Mouse (Mus musculus) c-Kit-positive CD71-positive TER-119-negative erythroid progenitor cells, embryonic 14.5 days (primary cell): ENCODE data around the gene Serinc2.

Experiments used
- DNase-seq: peaks from one replicate; pipeline ENCODE4 v3.0.0-alpha.2; 2013; ENCODE audit warnings: low read depth

Gene Serinc2

GRCm38 (mm10) chr4:130279105-130279504, at the start of gene Serinc2:
Gene Serinc2 (minus strand): TSS chr4:130279205.
- DNase-seq = no peak

DNA sequence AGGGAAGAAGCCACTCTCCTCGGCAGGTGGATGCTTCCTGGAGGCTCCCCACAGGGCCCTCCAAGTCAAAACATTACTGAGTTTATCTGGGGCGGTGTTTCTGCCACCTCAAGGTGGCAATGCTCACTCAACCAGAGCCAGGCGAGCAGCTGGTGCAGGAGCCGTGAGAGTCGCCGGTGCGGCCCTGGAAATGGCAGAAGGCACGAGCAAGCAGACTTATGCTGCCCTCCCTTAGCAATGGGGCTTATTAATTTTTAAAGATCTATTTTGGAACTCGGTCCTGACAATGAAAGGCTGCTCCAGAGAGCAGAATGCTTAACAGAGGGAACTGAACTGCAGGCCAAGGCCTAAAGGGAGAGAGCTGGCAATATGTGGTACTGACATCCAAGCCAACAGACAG, 48.4 kb upstream of the Serinc2 start:
- DNase-seq = no peak

- DNase-seq = no peak
These were observed 46.4 kb upstream of the Serinc2 start for GRCm38 (mm10) chr4:130325446-130325845.

DNA sequence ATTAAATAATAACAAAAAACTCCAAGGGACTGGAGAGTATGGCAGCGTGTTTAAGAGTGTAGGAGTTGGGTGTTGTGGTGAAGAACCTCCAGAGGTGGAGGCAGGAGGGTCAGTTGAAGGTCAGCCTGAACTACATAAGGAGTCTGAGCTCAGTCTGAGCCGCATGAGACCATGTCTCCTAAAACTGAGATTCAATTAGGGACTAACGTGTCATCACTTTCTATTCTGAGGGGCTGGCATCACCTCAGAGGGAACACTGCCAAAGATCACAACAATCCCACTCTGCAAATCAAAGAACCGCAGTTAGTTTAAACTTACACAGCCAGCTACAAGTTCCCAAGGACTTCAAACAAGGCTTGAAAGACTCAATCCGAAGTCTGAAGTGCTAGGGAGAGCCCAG, 44.6 kb upstream of the Serinc2 start:
- no peak for DNase-seq

GRCm38 (mm10) chr4:130323165-130323564, 44.2 kb upstream of the Serinc2 start:
- DNase-seq = no peak

GRCm38 (mm10) chr4:130322567-130322966, 43.6 kb upstream of the Serinc2 start:
- DNase-seq = no peak

DNA sequence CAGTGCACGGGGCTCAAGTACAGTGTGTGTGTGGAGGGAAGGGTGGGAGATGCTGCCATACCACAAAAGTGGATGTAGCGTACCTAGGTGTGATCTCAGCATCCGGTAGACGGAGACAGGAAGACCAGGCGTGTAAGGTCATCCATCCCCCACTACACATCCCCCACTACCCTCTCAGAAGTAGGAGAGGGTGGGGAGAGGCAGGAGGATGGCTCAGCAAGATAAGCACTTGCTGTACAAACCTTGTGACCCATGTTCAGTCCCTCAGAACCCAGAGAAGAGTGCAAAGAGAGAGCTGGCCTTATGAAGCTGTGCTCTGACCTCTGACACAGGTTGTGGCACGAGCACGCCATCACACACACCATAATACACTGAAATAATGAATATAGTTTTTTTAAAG, 42.6 kb upstream of the Serinc2 start:
- no peak for DNase-seq

DNA sequence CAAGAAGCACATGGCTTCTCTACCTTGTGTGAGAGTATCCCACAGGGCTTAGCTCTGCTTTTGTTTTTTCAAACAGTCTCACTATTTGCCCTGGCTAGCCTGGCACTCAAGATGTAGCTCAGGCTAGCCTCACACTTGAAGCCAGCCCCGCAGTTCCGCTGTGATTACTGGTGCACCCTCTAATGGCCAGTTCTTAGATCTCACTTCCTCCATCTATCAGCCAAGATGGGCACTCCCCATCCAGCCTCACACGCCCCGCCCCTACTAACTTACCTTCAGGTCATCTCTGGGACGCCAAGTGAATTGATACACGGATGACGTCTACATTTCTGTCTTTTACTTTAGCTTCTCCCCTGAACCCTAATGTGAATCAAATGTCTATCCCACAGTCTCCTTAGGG, 40.6 kb upstream of the Serinc2 start:
- no peak for DNase-seq

DNA sequence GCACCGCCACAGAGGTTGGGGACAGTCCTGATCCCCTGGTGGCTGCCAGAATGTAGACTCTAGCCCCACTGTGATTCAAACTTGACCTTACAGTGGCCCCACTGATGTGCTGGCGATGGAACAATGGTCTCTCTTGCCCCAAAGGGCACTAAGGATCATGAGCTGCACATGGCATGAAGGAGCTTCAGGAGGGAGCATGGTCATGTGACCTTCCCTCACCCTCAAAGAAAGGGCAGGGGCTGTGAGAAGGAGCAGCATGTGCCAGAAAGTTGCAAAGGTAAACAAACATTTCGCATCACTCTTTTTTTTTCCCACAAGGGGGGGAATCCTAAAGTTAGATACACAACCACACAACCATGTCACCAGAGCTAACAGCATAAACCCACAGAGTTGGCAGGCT, 39.1 kb upstream of the Serinc2 start:
- DNase-seq = no peak

DNA sequence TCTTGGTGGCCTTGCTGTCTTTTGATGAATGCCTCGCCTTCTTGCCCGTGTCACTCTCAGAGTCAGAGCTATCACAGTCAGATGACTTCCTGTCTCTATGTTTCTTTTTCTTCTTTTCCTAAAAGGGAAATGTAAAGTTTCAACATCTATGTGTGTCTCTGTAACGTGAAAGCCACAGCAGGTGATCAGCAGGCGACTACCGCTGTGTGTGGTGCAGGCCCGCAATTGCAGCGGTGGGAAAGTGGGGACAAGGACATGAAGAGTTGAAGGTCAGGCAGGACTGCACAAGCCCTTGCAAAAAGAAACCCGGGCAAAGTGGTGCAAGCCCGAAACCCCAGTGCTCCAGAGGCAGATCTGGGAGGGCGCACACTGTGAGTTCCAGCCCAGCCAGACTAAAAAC, 37.7 kb upstream of the Serinc2 start:
- DNase-seq = no peak

GRCm38 (mm10) chr4:130315771-130316527, 36.9 kb upstream of the Serinc2 start:
- DNase-seq = no peak

- DNase-seq = no peak
These were observed 34.5 kb upstream of the Serinc2 start for GRCm38 (mm10) chr4:130313552-130313951.

GRCm38 (mm10) chr4:130312526-130312925, 33.5 kb upstream of the Serinc2 start:
- DNase-seq = no peak

GRCm38 (mm10) chr4:130309254-130309653, 30.2 kb upstream of the Serinc2 start:
- DNase-seq = no peak

GRCm38 (mm10) chr4:130308231-130309081, 29.5 kb upstream of the Serinc2 start, which contains the start of the genes Fabp3 and Gm10570:
Gene Fabp3 (plus strand): TSS chr4:130308595.
Gene Gm10570 (minus strand): TSS chr4:130308674.
- DNase-seq = no peak

DNA sequence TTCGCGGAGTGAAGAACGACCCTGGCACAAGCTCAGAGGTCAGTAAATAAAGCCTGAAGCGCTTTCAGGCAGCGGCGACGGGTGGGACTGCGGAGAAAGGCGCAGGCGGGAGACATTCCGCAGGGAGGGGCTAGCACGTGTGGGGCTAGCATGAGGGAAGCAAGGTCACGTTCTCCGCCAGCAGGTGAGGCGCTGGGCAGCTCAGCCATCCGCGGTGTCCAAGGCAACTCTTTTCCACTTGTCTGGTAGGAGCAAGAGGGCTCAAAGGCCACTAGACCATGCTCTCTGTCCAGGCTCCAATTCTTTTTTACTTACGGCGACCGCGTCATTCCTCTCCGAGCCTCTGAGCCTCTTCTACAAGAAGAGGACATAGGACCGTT, 28.8 kb upstream of the Serinc2 start:
- no peak for DNase-seq

GRCm38 (mm10) chr4:130306796-130307630, 28.0 kb upstream of the Serinc2 start:
- DNase-seq = no peak

DNA sequence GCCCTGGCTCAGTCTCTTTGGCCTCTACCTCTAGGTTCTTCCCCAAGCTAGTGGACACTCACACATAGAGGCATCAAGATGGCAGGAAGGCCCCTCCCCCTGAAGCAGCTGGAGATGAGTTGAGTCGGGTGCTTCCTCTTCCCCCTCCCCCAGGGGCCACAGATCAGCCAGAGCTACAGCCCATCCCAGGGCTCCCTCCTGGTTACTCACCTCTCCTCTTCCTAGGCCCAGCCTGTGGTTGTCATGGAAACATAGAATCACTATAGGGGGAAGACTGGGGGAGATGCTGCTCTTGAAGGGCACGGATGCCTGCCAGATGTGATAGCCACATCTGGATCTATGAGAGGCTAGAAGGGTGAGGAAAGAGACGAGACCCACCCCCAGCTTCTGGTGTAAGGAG, 25.7 kb upstream of the Serinc2 start:
- DNase-seq = no peak

DNA sequence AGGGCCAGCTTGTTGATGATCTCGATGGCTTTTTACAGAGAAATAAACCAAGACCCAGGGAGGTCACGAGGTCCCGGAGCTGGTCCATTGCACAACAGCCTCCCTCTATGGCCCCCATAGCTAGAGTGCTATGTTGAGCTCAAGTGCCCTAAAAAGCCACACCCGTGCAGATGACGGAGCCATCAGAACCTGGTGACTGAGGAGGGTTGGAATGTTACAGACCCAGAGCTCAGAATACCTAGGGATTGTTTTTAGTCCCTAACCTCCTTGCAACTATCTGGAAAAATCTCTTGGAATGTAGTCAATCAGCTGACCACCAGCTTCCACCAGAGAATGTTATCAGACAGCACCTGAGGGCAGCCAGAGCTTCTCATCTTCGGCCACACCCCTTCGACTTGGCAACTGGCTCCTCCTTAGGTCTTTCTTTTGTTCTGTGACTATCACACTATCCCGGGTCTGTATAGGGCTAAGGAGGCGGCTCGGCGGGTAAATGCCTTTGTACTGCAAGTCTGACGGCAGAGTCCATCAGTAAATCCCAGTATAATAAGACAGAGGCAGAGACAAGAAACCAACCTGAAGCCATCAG, 23.4 kb upstream of the Serinc2 start:
- DNase-seq = peak; percentile 48

DNA sequence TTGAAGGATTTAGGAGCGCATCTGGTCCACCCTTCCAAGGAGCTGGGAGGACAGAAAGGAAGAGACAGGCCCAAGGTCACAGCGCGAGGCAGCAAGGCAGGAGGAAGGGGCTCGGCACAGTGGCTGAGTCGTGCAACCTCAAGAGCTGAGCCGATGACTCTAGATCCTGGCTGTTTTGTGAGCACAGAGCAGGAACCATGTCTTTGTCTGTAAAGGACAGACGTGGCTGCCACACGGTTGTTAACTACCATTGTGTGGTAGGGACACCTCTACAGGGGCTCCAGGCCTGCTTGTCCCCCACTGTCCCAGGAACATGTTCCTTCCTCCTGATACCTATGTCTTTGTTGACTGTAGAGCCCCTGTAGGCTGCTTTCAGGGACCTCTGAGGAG, 20.6 kb upstream of the Serinc2 start:
- DNase-seq = no peak

- no peak for DNase-seq
These were observed 20.0 kb upstream of the Serinc2 start for GRCm38 (mm10) chr4:130298877-130299628.
